Mouse (Mus musculus) A20 (cell line): ENCODE measurements around the gene Fam160a2.

Experiments used
- DNase-seq: peaks from one replicate; pipeline ENCODE4 v3.0.0-alpha.2; 2011; ENCODE audit warnings: low read depth, low spot score

The Fam160a2 gene

GRCm38 (mm10) chr7:105399935-105400624 is at the start of gene Fam160a2:
Gene Fam160a2 (minus strand): TSS chr7:105400054.
- peak; percentile 99 for DNase-seq

- DNase-seq: no peak
These were observed 45.2 kb upstream of the Fam160a2 start for GRCm38 (mm10) chr7:105445076-105445475.

GRCm38 (mm10) chr7:105441426-105441825 is 41.6 kb upstream of the Fam160a2 start:
- DNase-seq: no peak

GRCm38 (mm10) chr7:105437979-105438772 is 38.3 kb upstream of the Fam160a2 start:
- no peak for DNase-seq

- DNase-seq: no peak
These were observed 34.9 kb upstream of the Fam160a2 start for GRCm38 (mm10) chr7:105434798-105435197.

GRCm38 (mm10) chr7:105433859-105434258 is 34.0 kb upstream of the Fam160a2 start:
- peak; percentile 8 for DNase-seq

GRCm38 (mm10) chr7:105432058-105432457 is 32.2 kb upstream of the Fam160a2 start:
- no peak for DNase-seq

GRCm38 (mm10) chr7:105426051-105426450 is 26.2 kb upstream of the Fam160a2 start:
- DNase-seq: no peak

- DNase-seq: no peak
These were observed 25.7 kb upstream of the Fam160a2 start, which contains the start of gene Cckbr for GRCm38 (mm10) chr7:105425424-105426043. Gene Cckbr (plus strand): TSS chr7:105425731.

GRCm38 (mm10) chr7:105424368-105424767 is 24.5 kb upstream of the Fam160a2 start:
- DNase-seq: no peak

- no peak for DNase-seq
These were observed 21.0 kb upstream of the Fam160a2 start for GRCm38 (mm10) chr7:105420903-105421302.

GRCm38 (mm10) chr7:105418106-105418505 is 18.3 kb upstream of the Fam160a2 start:
- DNase-seq: no peak

- no peak for DNase-seq
These were observed 16.7 kb upstream of the Fam160a2 start for GRCm38 (mm10) chr7:105416529-105416928.

- DNase-seq: no peak
These were observed 14.5 kb upstream of the Fam160a2 start for GRCm38 (mm10) chr7:105414385-105414784.

- peak; percentile 54 for DNase-seq
These were observed 12.2 kb upstream of the Fam160a2 start for GRCm38 (mm10) chr7:105411874-105412632.

GRCm38 (mm10) chr7:105406322-105406721 is 6.5 kb upstream of the Fam160a2 start:
- no peak for DNase-seq

- DNase-seq: no peak
These were observed 4.4 kb upstream of the Fam160a2 start, which contains the start of gene Cnga4 for GRCm38 (mm10) chr7:105404268-105404667. Gene Cnga4 (plus strand): TSS chr7:105404568.

GRCm38 (mm10) chr7:105399058-105399934 is 558 bp downstream of the Fam160a2 start:
- DNase-seq: peak; percentile 71

GRCm38 (mm10) chr7:105396126-105396525 is 3.7 kb downstream of the Fam160a2 start:
- DNase-seq: peak; percentile 59

GRCm38 (mm10) chr7:105395131-105395820 is 4.6 kb downstream of the Fam160a2 start:
- peak; percentile 10 for DNase-seq
